Mouse (Mus musculus) megakaryocyte, embryonic 14.5 days (primary cell): ENCODE results near the gene Cyb5rl. TPM values are rescaled to one million over a fixed set of nuclear protein-coding genes. Genes with fewer than 3 reads are reported as not detected.

Experiments
- H3K27me3 ChIP-seq: replicated peaks from 2 replicates; pipeline ENCODE3; 2012; ENCODE audit warnings: inconsistent platforms
- H3K36me3 ChIP-seq: replicated peaks from 2 replicates; pipeline ENCODE3; 2012; ENCODE audit warnings: low read length, inconsistent platforms, mixed read lengths
- H3K4me1 ChIP-seq: 2 replicates; pipeline ENCODE4 v1.6.1; 2012; ENCODE audit warnings: inconsistent platforms
- H3K4me3 ChIP-seq: replicated peaks from 2 replicates; pipeline ENCODE3; 2012; ENCODE audit warnings: moderate library complexity, mild to moderate bottlenecking, inconsistent platforms
- H3K9me3 ChIP-seq: 2 replicates; pipeline ENCODE4 v1.6.1; 2012; ENCODE audit warnings: inconsistent platforms
- FLI1 ChIP-seq: IDR thresholded peaks from 2 replicates; pipeline ENCODE4 v1.6.1; 2012; ENCODE audit warnings: low read length, inconsistent platforms, mixed read lengths
- GATA1 ChIP-seq: IDR thresholded peaks from 3 replicates; pipeline ENCODE4 v1.6.1; 2012; ENCODE audit warnings: mixed read lengths, low read length, inconsistent platforms, borderline replicate concordance
- polyA plus RNA-seq: library from polyadenylated mRNA; stranded (reverse); fragments of >175 nt; gene quantifications from 2 replicates; pipeline ENCODE4 v1.2.3, GENCODE M21; 2012; ENCODE audit warnings: low replicate concordance; ENCODE audit not compliant: insufficient read depth

Gene Cyb5rl
- polyA plus RNA-seq, 1 experiment, result 2.3 TPM

DNA sequence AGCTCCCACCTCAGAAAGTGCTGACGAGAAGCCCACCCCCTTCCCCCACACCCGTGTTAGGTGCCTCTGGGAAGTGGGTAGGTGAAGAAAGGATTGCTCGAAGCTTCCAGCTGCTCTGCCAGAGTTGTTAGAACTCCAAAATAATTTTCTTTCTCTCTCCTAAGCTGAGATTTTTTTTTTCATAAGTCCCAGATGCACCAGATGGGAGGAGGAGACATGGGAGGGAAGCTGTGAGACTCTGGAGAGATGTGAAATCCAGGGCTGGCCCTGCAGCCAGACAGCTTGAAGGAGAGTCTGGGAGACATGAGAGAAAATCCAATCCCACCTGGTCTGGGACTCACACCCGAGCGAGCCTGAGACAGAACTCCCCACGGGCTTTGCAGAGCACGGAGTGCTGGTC lies 57.6 kb downstream of the Cyb5rl start:
- H3K4me3 ChIP-seq, result no peak overlapping the region
- H3K9me3 ChIP-seq, result no peaks in the 10 kb centered on the region
- no peaks in the 10 kb centered on the region for H3K36me3 ChIP-seq
- TF ChIP-seq FLI1 (no peak), GATA1 (no peak)
- H3K4me1 ChIP-seq, result peaks cover 7% of the 10 kb centered on the region
- H3K27me3 ChIP-seq, result peaks cover 67% of the 10 kb centered on the region

DNA sequence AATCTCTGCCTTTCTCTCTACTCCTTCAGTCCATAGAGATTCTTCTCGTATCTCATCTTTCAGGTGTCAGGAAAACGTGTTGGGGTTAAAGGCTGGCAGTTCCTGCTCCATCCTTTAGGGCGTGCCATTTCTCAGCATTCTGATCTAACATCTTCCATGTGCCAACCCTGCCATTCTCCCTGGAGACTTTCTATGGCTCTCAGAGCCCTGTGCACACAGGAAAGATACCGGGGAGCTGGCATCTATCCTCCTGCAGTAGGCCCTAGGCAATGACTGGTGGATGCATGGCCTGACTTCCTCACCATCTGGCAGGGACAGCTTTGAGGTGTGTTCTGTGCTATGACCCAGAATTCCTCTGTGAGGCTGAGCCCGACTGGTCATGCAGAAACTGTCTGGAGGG lies 58.3 kb downstream of the Cyb5rl start:
- peaks cover 7% of the 10 kb centered on the region for H3K4me1 ChIP-seq
- peaks cover 63% of the 10 kb centered on the region for H3K27me3 ChIP-seq
- H3K9me3 ChIP-seq, result no peaks in the 10 kb centered on the region
- TF ChIP-seq FLI1 (no peak), GATA1 (no peak)
- no peak overlapping the region for H3K4me3 ChIP-seq
- no peaks in the 10 kb centered on the region for H3K36me3 ChIP-seq

DNA sequence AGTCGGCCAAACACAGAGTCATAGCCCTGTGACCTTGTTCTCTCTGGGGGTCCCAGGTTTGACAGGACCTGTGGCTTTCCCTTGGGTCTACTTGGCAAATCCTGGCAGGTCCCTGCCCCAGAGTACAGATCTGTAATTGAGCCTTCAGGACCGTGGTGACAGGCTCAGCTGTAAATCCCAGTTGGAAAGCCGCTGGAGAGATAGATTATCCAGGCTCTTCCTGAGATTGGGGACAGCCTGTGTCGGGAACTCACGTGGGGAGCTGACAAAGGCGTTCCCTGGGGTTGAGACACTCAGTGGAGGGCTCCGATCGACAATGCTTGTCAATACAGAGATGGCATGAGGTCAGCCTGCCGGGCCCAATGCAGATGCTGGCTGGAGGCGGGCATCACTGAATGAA lies 59.6 kb downstream of the Cyb5rl start:
- peaks cover 61% of the 10 kb centered on the region for H3K27me3 ChIP-seq
- peaks cover 16% of the 10 kb centered on the region for H3K4me1 ChIP-seq

DNA sequence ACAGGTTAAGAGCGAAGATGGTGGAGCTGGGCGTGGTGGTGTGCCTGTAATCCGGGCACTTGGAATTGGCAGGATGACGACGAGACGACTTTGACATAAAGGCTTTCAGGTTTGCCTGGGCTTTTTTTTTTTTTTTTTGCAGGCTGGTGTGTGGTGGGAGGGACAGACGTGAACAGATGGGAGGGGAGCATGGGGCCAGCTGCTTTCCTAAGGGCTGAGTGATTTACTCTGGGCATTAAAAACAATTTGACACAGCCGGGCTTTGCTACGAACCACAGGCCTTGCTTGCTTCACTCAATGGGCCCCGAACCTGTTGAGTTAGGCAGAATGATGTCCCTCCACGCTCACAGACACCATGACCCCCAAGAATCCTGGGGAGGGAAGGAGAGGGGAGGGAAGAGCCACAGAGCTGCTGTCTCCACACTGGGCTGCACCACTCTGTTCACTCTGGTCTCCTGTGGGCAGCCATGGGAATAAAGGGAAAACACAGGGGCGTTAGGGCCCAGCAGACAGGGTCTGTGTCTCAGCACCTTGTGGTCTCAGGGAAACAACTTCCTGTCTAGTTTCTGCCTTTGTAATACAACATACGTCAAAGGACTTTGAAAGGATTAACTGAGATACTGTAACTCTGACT lies 60.2 kb downstream of the Cyb5rl start:
- peaks cover 16% of the 10 kb centered on the region for H3K4me1 ChIP-seq
- H3K9me3 ChIP-seq, result no peaks in the 10 kb centered on the region
- peaks cover 59% of the 10 kb centered on the region for H3K27me3 ChIP-seq
- TF ChIP-seq FLI1 (no peak), GATA1 (no peak)
- no peaks in the 10 kb centered on the region for H3K36me3 ChIP-seq
- no peak overlapping the region for H3K4me3 ChIP-seq

More for the DNA sequence above, 59.6 kb downstream of the Cyb5rl start:
- no peak overlapping the region for H3K4me3 ChIP-seq
- no peaks in the 10 kb centered on the region for H3K9me3 ChIP-seq
- TF ChIP-seq FLI1, result no peak
- no peak for TF ChIP-seq GATA1
- no peaks in the 10 kb centered on the region for H3K36me3 ChIP-seq

DNA sequence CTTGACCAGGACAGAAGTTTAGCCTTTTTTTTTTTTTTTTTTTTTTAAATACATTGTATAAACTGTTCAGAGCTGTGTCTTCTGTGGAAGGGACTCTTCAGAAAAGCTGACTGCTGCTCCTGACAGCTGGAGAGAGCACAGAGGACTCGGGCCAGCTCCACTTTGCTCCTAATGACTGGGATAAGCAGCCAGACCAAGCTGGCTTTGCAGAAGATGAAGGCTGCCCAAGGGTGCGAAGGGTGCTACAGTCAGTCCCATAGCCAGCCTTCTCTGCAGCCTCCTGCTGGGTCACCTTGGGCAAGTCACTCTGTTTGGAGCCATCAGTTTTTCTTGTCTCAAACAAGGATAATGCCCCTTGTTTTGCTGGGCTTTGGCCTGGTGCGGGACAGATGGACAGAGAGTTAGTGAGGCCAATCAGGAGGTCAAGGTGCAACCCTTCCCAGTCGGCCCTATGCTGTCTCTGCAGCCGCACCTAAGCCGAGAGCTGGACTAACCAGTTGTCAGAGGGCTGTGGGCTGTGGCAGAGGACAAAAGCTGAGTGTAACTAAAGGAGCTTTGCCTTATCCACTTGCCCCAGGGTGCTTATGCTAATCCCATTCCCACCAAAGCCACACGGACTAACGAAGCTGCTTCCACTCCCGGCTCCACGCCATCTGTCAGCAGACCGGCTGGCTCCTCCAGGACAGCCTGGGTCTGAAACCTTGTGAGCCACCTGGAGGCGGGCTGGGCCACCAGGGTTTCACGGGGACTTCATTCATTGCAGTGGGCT lies 61.3 kb downstream of the Cyb5rl start:
- no peak for TF ChIP-seq GATA1
- no peak for TF ChIP-seq FLI1
- Histone ChIP-seq H3K4me3 (no peak overlapping the region), H3K9me3 (no peaks in the 10 kb centered on the region), H3K4me1 (peaks cover 16% of the 10 kb centered on the region), H3K27me3 (peaks cover 55% of the 10 kb centered on the region), H3K36me3 (no peaks in the 10 kb centered on the region)

DNA sequence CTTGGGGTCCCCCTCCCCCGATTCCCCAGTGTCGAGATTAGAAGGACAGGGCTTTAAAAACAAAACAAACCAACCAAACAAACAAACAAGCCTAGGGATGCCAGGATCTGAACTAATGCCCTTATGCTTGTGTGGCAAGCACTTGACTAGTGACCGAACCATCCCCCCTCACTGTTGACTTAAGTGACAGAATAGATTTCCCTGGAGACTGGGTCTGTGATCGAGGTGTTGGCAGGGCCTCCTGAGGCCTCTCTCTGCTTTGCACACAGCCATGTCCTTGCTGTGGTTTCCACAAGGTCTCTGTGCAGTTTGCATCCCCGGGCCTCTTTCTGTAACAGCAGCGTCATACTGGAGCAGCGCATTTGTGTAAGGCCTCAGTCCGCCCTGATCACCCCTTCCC lies 62.6 kb downstream of the Cyb5rl start:
- H3K36me3 ChIP-seq, result no peaks in the 10 kb centered on the region
- no peak overlapping the region for H3K4me3 ChIP-seq
- peaks cover 46% of the 10 kb centered on the region for H3K27me3 ChIP-seq
- H3K4me1 ChIP-seq, result peaks cover 16% of the 10 kb centered on the region
- TF ChIP-seq FLI1, result no peak
- TF ChIP-seq GATA1, result no peak
- H3K9me3 ChIP-seq, result no peaks in the 10 kb centered on the region

DNA sequence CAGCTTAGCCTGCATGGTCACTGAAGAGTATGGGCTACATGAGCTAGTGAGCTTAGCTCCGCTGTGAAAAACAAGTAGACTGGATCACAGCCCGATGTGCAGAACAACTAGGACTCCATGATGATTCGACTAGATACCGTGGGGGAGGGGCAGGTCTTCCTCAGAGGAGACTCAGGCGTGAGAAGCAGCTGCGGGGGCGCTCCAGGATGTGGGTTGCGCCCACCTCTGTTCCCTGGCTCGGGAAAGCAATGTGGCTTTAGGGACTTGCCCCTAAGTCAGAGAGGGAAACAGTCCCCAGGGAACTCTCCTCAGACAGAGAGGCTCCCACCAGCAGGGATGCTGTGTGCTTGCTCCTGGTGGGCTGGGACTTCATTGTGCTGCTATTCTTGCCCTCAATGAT lies 63.7 kb downstream of the Cyb5rl start:
- Histone ChIP-seq H3K4me3 (no peak overlapping the region), H3K4me1 (peaks cover 12% of the 10 kb centered on the region), H3K27me3 (peaks cover 35% of the 10 kb centered on the region), H3K36me3 (no peaks in the 10 kb centered on the region), H3K9me3 (no peaks in the 10 kb centered on the region)
- no peak for TF ChIP-seq FLI1
- no peak for TF ChIP-seq GATA1

DNA sequence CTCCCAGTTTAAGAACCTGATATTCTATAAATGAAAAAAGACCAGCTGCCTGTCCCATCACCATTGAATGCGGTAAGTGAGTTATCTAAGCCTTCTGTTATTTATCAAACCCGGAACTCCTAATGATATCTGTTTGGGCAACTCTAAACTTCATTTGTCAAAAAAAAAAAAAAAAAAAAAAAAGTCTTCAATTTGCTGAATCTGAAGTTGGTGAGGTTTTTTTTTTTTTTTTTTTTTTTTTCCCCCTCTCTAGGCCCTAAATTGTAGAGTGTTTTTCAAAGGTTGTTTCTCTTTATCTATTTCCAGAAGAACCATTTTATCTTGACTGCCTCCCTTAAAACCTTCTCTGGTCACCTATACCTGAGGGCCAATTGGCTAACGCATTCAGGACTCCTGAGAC lies 68.1 kb downstream of the Cyb5rl start:
- H3K4me1 ChIP-seq, result peaks cover 13% of the 10 kb centered on the region
- no peaks in the 10 kb centered on the region for H3K9me3 ChIP-seq
- peaks cover 27% of the 10 kb centered on the region for H3K36me3 ChIP-seq
- TF ChIP-seq GATA1 (no peak), FLI1 (no peak)
- no peak overlapping the region for H3K4me3 ChIP-seq
- peaks cover 6% of the 10 kb centered on the region for H3K27me3 ChIP-seq

DNA sequence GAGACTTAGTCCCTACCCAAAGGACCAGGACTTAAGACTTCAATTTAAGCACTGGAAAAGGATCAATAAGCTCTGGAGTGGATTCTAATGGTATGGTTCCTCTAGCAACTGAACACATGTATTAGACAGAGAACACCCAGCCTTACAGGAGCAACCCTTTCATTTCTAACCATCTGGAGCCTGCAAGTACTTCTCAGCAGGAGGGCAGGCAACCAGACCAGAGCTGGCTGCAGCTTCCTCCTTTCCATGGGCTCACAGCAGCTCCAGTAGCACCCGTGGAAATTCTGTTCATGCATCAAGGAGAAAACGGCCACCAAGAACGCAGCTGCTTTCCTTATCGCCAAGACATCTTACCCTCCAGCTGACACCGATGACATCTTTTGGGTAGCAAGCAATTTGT lies 68.9 kb downstream of the Cyb5rl start:
- no peak for TF ChIP-seq FLI1
- TF ChIP-seq GATA1, result no peak
- peaks cover 14% of the 10 kb centered on the region for H3K4me1 ChIP-seq
- H3K4me3 ChIP-seq, result no peak overlapping the region
- peaks cover 33% of the 10 kb centered on the region for H3K36me3 ChIP-seq
- no peaks in the 10 kb centered on the region for H3K9me3 ChIP-seq
- peaks cover 2% of the 10 kb centered on the region for H3K27me3 ChIP-seq

DNA sequence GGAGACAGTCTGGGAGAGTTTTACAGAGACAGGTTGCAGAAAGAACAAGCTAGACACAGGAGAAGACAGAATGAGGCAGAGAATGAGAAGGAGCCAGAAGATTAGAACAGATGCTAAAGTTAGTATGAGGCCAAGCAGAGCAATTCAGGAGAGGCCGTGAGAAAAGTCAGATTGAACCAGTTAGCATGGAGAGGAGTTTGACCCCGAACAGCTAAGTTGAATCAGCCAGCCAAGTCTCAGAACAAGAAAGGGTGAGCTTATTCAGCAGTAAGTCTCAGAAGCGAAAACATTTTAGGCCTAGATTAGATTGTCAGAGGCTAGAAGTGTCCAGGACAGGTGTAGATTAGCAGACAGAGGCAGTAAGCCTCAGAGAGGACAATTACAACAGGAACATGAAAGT lies 69.7 kb downstream of the Cyb5rl start:
- H3K36me3 ChIP-seq, result peaks cover 42% of the 10 kb centered on the region
- H3K4me3 ChIP-seq, result no peak overlapping the region
- H3K4me1 ChIP-seq, result peaks cover 9% of the 10 kb centered on the region
- H3K27me3 ChIP-seq, result no peaks in the 10 kb centered on the region
- H3K9me3 ChIP-seq, result no peaks in the 10 kb centered on the region
- TF ChIP-seq FLI1 (no peak), GATA1 (no peak)

Other genes starting within 250 kb of the Cyb5rl start
- 179 and 200 TPM in 2 replicates for gene Ssbp3, start 156.3 kb upstream of the Cyb5rl start, polyA plus RNA-seq
- gene Mrpl37, start 120 bp upstream of the Cyb5rl start, polyA plus RNA-seq, result 17.7 and 23.7 TPM in 2 replicates
- gene Cdcp2, start 29.9 kb downstream of the Cyb5rl start, polyA plus RNA-seq, result not detected in 2 replicates
- gene Tmem59, start 111.4 kb downstream of the Cyb5rl start, polyA plus RNA-seq, result 147 and 205 TPM in 2 replicates
- gene Tceanc2, start 112.1 kb downstream of the Cyb5rl start, polyA plus RNA-seq, result 31.3 and 34.2 TPM in 2 replicates
- 0.17 and 1.7 TPM in 2 replicates for gene Ldlrad1, start 142.2 kb downstream of the Cyb5rl start, polyA plus RNA-seq
- 9.1 and 10.7 TPM in 2 replicates for gene Lrrc42, start 186.5 kb downstream of the Cyb5rl start, polyA plus RNA-seq
- gene Hspb11, start 186.6 kb downstream of the Cyb5rl start, polyA plus RNA-seq, result 5.7 and 19.6 TPM in 2 replicates
- not detected in 2 replicates for gene Dio1, start 240.2 kb downstream of the Cyb5rl start, polyA plus RNA-seq
- gene Yipf1, start 247.4 kb downstream of the Cyb5rl start, polyA plus RNA-seq, result 3.1 and 16.3 TPM in 2 replicates